Mouse (Mus musculus) C2C12 (cell line): ENCODE data around the gene Tmem131. TPM values are rescaled to one million over a fixed set of nuclear protein-coding genes. Genes with fewer than 3 reads are reported as not detected.

Experiments used
- H3K27me3 ChIP-seq: one replicate; pipeline ENCODE4 v1.6.1; 2011; ENCODE audit not compliant: control insufficient read depth, insufficient read depth, insufficient read length
- H3K36me3 ChIP-seq: one replicate; pipeline ENCODE4 v1.6.1; 2011; ENCODE audit not compliant: control insufficient read depth, insufficient read depth
- H3K4me3 ChIP-seq: one replicate; pipeline ENCODE4 v1.5.1; 2011; ENCODE audit warnings: mild to moderate bottlenecking, control low read depth; ENCODE audit not compliant: poor library complexity, insufficient read depth, severe bottlenecking
- H3K79me2 ChIP-seq: one replicate; pipeline ENCODE4 v1.6.1; 2011; ENCODE audit not compliant: control insufficient read depth, insufficient read depth
- H3K79me3 ChIP-seq: one replicate; pipeline ENCODE4 v1.6.1; 2011; ENCODE audit warnings: low read depth, control low read depth
- H3ac ChIP-seq: one replicate; pipeline ENCODE3; 2011; ENCODE audit warnings: low read depth; ENCODE audit not compliant: control insufficient read depth, insufficient read length
- CEBPB ChIP-seq: IDR thresholded peaks from one replicate; pipeline ENCODE4 v1.6.1; 2011; ENCODE audit warnings: low read depth, mild to moderate bottlenecking, control low read depth, moderate library complexity
- CTCF ChIP-seq: IDR thresholded peaks from one replicate; pipeline ENCODE4 v1.5.1; 2011; ENCODE audit not compliant: control insufficient read depth, insufficient read depth, insufficient read length
- FOSL1 ChIP-seq: IDR thresholded peaks from one replicate; pipeline ENCODE4 v1.8.0; 2011; ENCODE audit warnings: mild to moderate bottlenecking, low read length; ENCODE audit not compliant: poor library complexity, insufficient read depth, severe bottlenecking
- MAX ChIP-seq: IDR thresholded peaks from one replicate; pipeline ENCODE4 v1.6.1; 2011; ENCODE audit warnings: mild to moderate bottlenecking, control low read depth
- MYOD1 ChIP-seq: IDR thresholded peaks from one replicate; pipeline ENCODE4 v1.6.1; 2011; ENCODE audit warnings: low read depth; ENCODE audit not compliant: control insufficient read depth, insufficient read length
- MYOG ChIP-seq: IDR thresholded peaks from one replicate; pipeline ENCODE4 v1.6.1; 2011; ENCODE audit not compliant: control insufficient read depth, insufficient read length; ENCODE audit errors: extremely low read depth
- USF1 ChIP-seq: IDR thresholded peaks from one replicate; pipeline ENCODE4 v1.6.1; 2011; ENCODE audit warnings: low read depth, mild to moderate bottlenecking, control low read depth, moderate library complexity
- polyA plus RNA-seq: library from polyadenylated mRNA; unstranded; fragments of >200 nt; fragmentation: generic; extraction: Trizol; gene quantifications from one replicate; pipeline ENCODE4 v1.2.1, GENCODE M21; 2012; ENCODE audit warnings: missing spikeins

Tmem131 gene
- polyA plus RNA-seq, 1 experiment = 12.9 TPM

DNA sequence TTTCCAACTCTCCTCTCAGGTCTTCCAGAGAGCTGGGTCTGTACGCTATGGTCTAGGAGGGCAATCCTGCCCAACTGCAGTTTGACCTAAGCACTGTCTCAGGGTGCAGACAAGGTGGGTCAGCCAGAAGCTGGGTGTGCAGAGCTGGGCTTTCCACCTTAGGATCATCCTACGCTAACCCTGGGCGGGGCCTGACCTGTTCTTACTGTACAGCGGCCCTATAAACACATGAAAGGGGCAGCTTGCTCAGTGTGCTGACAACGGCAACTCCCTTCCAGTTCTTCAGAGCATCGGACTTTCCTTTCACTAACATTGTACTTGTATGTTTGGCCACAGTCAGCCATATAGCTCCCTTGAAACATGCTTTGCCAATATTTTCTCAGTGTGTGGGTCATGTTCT is 86.4 kb downstream of the Tmem131 start:
- H3K79me3 ChIP-seq = peaks cover 4% of the 10 kb centered on the region
- H3K36me3 ChIP-seq = no peaks in the 10 kb centered on the region
- H3ac ChIP-seq = no peak overlapping the region
- no peak overlapping the region for H3K4me3 ChIP-seq
- no peaks in the 10 kb centered on the region for H3K27me3 ChIP-seq
- peaks cover 4% of the 10 kb centered on the region for H3K79me2 ChIP-seq
- TF ChIP-seq CTCF (no peak), USF1 (no peak), MYOG (no peak), CEBPB (no peak), FOSL1 (no peak), MYOD1 (no peak), MAX (no peak)

DNA sequence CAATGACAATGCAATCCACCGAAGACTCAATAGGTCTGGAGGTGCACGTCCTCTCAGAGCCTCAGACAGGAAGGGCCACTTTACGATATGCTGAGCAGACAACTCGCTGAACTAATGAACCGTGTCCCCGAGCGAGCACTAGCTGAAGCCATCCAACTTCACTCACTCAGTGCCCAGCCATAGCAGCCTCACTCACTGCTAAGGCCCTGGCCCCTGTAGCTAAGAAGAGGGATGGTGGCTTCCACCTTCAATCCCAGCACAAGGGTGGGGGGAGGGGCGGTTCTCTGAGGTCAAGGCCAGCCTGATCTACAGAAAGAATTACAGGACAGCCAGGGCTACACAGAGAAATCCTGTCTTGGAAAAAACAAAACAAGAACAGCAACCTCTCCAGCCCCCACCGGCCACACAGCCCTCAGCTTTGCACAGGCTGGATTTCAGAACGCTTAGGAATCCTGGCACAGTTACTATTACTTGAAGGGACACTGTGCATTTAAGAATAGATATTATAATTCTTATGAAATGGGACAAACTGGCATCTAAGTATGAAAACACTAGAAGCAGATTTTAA is 89.2 kb downstream of the Tmem131 start:
- TF ChIP-seq MYOG = no peak
- TF ChIP-seq CEBPB = no peak
- no peak for TF ChIP-seq CTCF
- no peak for TF ChIP-seq MAX
- TF ChIP-seq MYOD1 = no peak
- no peak for TF ChIP-seq USF1
- no peak for TF ChIP-seq FOSL1
- H3ac ChIP-seq = no peak overlapping the region

DNA sequence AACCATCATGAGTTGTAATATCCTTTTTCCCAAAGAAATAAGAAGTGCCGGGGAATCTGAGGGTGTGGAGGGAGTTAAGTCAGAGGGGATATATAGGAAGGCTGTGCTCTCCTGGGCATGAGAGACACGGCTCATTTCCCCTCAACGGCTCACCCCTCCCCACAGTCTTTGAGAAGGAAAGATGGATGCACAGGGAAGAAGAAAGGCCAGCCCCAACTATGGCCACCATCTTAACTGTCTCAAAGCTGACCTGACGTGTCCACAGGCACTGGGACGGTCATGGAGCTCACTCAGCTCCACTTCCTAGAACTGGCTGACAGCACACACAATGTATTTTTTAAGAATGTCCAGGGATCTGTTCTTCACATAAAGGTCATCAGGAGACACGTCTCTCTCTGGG is 91.4 kb downstream of the Tmem131 start:
- H3K79me2 ChIP-seq = peaks cover 2% of the 10 kb centered on the region
- peaks cover 1% of the 10 kb centered on the region for H3K79me3 ChIP-seq
- no peak overlapping the region for H3ac ChIP-seq
- TF ChIP-seq MYOD1 (no peak), MAX (no peak), MYOG (no peak), FOSL1 (no peak), CTCF (no peak), USF1 (no peak), CEBPB (no peak)
- no peaks in the 10 kb centered on the region for H3K36me3 ChIP-seq
- no peaks in the 10 kb centered on the region for H3K27me3 ChIP-seq
- no peak overlapping the region for H3K4me3 ChIP-seq

More for the DNA sequence above, 89.2 kb downstream of the Tmem131 start:
- Histone ChIP-seq H3K79me2 (peaks cover 4% of the 10 kb centered on the region), H3K27me3 (no peaks in the 10 kb centered on the region), H3K4me3 (no peak overlapping the region), H3K36me3 (no peaks in the 10 kb centered on the region), H3K79me3 (peaks cover 4% of the 10 kb centered on the region)

DNA sequence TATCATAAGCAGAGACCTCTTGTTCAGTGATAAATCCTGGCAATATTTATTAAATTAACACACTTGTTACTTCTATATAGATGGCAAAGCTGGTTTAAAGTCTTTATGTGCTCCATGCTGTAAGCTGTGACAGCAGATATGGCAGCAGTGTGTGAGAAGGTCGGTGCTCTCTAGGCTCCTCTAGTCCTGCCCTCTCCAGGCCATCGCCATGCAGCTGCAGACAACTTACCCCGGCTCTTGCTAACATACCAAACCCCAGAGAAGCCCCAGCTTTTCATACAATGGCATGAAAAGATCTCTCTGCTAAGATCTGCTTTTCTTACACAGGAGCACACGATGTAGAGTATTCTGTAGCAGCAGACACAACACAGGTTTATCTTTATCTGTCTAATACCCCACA is 92.1 kb downstream of the Tmem131 start:
- no peak overlapping the region for H3K4me3 ChIP-seq
- no peaks in the 10 kb centered on the region for H3K36me3 ChIP-seq
- H3K79me2 ChIP-seq = no peaks in the 10 kb centered on the region

DNA sequence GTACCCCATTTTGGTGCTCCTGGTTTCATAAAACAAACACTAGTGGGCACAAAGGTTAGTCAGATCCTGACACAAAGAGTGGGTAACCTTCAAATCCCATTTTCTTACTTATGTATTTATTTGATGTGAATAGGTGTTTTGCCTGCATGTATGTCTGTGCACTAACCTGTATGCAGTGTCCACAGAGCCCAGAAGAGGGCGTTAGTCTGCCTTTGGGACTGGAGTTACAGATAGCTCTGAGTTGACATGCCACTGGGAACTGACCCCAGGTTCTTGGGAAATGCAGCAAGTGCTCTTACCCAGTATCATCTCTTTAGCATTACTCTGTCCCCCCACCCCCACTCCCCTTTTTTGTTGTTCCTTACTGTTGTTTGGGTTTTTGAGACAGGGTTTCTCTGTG is 95.4 kb downstream of the Tmem131 start:
- H3K27me3 ChIP-seq = no peaks in the 10 kb centered on the region
- H3K36me3 ChIP-seq = no peaks in the 10 kb centered on the region
- TF ChIP-seq USF1 = no peak
- TF ChIP-seq CEBPB = no peak
- TF ChIP-seq MYOD1 = no peak
- no peak for TF ChIP-seq FOSL1
- no peak for TF ChIP-seq MAX
- TF ChIP-seq MYOG = no peak
- H3K4me3 ChIP-seq = no peak overlapping the region
- H3K79me3 ChIP-seq = peaks cover 2% of the 10 kb centered on the region
- H3ac ChIP-seq = no peak overlapping the region
- no peaks in the 10 kb centered on the region for H3K79me2 ChIP-seq

More for the DNA sequence above, 92.1 kb downstream of the Tmem131 start:
- no peak for TF ChIP-seq MYOG
- no peak for TF ChIP-seq MYOD1
- no peak for TF ChIP-seq USF1
- TF ChIP-seq CEBPB = no peak
- no peak for TF ChIP-seq FOSL1
- no peak for TF ChIP-seq CTCF
- TF ChIP-seq MAX = no peak
- peaks cover 2% of the 10 kb centered on the region for H3K79me3 ChIP-seq
- no peaks in the 10 kb centered on the region for H3K27me3 ChIP-seq
- no peak overlapping the region for H3ac ChIP-seq

DNA sequence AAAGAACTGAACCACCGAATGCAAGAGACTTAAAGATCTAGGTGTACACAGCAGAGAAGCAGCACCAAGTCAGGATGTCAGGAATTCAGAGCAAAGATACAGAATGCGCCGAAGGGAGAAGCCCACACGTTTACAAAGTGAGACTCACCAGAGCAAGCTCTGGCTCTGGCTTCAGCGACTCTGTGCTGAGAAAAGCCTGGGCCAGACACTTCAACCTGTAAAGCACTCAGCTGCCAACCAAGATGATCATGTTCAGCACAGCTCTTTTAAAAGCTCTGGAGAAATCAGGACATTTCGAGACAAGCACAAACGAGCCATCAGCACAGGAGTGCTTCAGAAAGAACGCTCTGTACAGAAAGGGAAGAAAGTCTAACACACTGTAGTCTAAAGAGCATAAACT is 96.2 kb downstream of the Tmem131 start:
- H3K4me3 ChIP-seq = no peak overlapping the region
- H3K79me3 ChIP-seq = peaks cover 2% of the 10 kb centered on the region
- no peak overlapping the region for H3ac ChIP-seq
- H3K36me3 ChIP-seq = no peaks in the 10 kb centered on the region
- TF ChIP-seq CTCF = no peak
- no peak for TF ChIP-seq MYOG
- no peak for TF ChIP-seq MAX
- TF ChIP-seq MYOD1 = no peak
- TF ChIP-seq USF1 = no peak
- no peak for TF ChIP-seq CEBPB
- no peak for TF ChIP-seq FOSL1
- no peaks in the 10 kb centered on the region for H3K27me3 ChIP-seq
- no peaks in the 10 kb centered on the region for H3K79me2 ChIP-seq
